Mouse (Mus musculus): ENCODE results near the gene Gm20388. TPM values are rescaled to one million over a fixed set of nuclear protein-coding genes. Genes with fewer than 3 reads are reported as not detected.
A peak's percentile ranks its signal among the peaks of the same experiment; 100 is the strongest.

Gm20388 gene
- polyA plus RNA-seq, 1 experiment from 2014 or later = 3.6 TPM

GRCm38 (mm10) chr8:120004705-120005381 lies 94.2 kb downstream of the Gm20388 start:
- Histone ChIP-seq H3K27me3 (replicated peaks; ENCODE audit: low read depth, poor library complexity, severe bottlenecking) (no peaks in the 10 kb centered on the region), H3K4me3 (no peak overlapping the region), H3K9me3 (no peaks in the 10 kb centered on the region), H3K27ac (replicated peaks) (peak overlapping the region; percentile 60; the same call in 1 of the 2 replicates), H3K36me3 (replicated peaks) (no peaks in the 10 kb centered on the region), H3K4me1 (peaks cover 58% of the 10 kb centered on the region)
- WGBS = 53% methylated on average over 2 of the region's 2 CpGs
- DNase-seq (ENCODE audit: low spot score) = no peak

GRCm38 (mm10) chr8:120006645-120007160 lies 96.1 kb downstream of the Gm20388 start:
- WGBS = 54% methylated on average over 9 of the region's 9 CpGs
- Histone ChIP-seq H3K36me3 (replicated peaks) (no peaks in the 10 kb centered on the region), H3K27ac (replicated peaks) (0 out of 2 replicates have a peak overlapping the region, but pooled peaks have one; percentile 12), H3K27me3 (replicated peaks; ENCODE audit: low read depth, poor library complexity, severe bottlenecking) (peaks cover 11% of the 10 kb centered on the region), H3K4me3 (no peak overlapping the region), H3K4me1 (peaks cover 50% of the 10 kb centered on the region), H3K9me3 (no peaks in the 10 kb centered on the region)
- peak; percentile 31 for DNase-seq (ENCODE audit: low spot score)

- DNase-seq (ENCODE audit: low spot score) = no peak
- Histone ChIP-seq H3K36me3 (replicated peaks) (no peaks in the 10 kb centered on the region), H3K4me1 (peaks cover 52% of the 10 kb centered on the region), H3K27ac (replicated peaks) (no peak overlapping the region), H3K9me3 (no peaks in the 10 kb centered on the region), H3K4me3 (no peak overlapping the region), H3K27me3 (replicated peaks; ENCODE audit: low read depth, poor library complexity, severe bottlenecking) (peaks cover 14% of the 10 kb centered on the region)
- 84% methylated on average over 9 of the region's 9 CpGs for WGBS
Observed at GRCm38 (mm10) chr8:120007178-120007577, 96.5 kb downstream of the Gm20388 start.

GRCm38 (mm10) chr8:120009284-120009683 lies 98.6 kb downstream of the Gm20388 start:
- 78% methylated on average over 6 of the region's 6 CpGs for WGBS
- H3K9me3 ChIP-seq = no peaks in the 10 kb centered on the region
- no peaks in the 10 kb centered on the region for H3K36me3 ChIP-seq (replicated peaks)
- peaks cover 51% of the 10 kb centered on the region for H3K4me1 ChIP-seq
- peaks cover 14% of the 10 kb centered on the region for H3K27me3 ChIP-seq (replicated peaks; ENCODE audit: low read depth, poor library complexity, severe bottlenecking)
- DNase-seq (ENCODE audit: low spot score) = no peak
- no peak overlapping the region for H3K4me3 ChIP-seq
- no peak overlapping the region for H3K27ac ChIP-seq (replicated peaks)

- H3K9me3 ChIP-seq = no peaks in the 10 kb centered on the region
- 0 out of 2 replicates have a peak, but pooled peaks cover 3% of the 10 kb centered on the region for H3K36me3 ChIP-seq (replicated peaks)
- peaks cover 36% of the 10 kb centered on the region for H3K4me1 ChIP-seq
- peaks cover 19% of the 10 kb centered on the region for H3K27me3 ChIP-seq (replicated peaks; ENCODE audit: low read depth, poor library complexity, severe bottlenecking)
- no peak overlapping the region for H3K27ac ChIP-seq (replicated peaks)
- WGBS = 84% methylated on average over 8 of the region's 8 CpGs
- DNase-seq (ENCODE audit: low spot score) = no peak
- H3K4me3 ChIP-seq = no peak overlapping the region
Observed at GRCm38 (mm10) chr8:120012491-120012890, 101.8 kb downstream of the Gm20388 start.

- DNase-seq (ENCODE audit: low spot score) = peak; percentile 49
- 0 out of 2 replicates have a peak, but pooled peaks cover 4% of the 10 kb centered on the region for H3K36me3 ChIP-seq (replicated peaks)
- peaks cover 19% of the 10 kb centered on the region for H3K27me3 ChIP-seq (replicated peaks; ENCODE audit: low read depth, poor library complexity, severe bottlenecking)
- H3K4me3 ChIP-seq = no peak overlapping the region
- 30% methylated on average over 9 of the region's 9 CpGs for WGBS
- H3K27ac ChIP-seq (replicated peaks) = peak overlapping the region; percentile 11; the same call in 1 of the 2 replicates
- peaks cover 36% of the 10 kb centered on the region for H3K4me1 ChIP-seq
- no peaks in the 10 kb centered on the region for H3K9me3 ChIP-seq
Observed at GRCm38 (mm10) chr8:120012927-120013326, 102.3 kb downstream of the Gm20388 start.

GRCm38 (mm10) chr8:120014267-120015023 lies 103.8 kb downstream of the Gm20388 start:
- H3K9me3 ChIP-seq = no peaks in the 10 kb centered on the region
- 50% methylated on average over 15 of the region's 15 CpGs for WGBS
- H3K36me3 ChIP-seq (replicated peaks) = 0 out of 2 replicates have a peak, but pooled peaks cover 4% of the 10 kb centered on the region
- peak overlapping the region; percentile 48 for H3K27ac ChIP-seq (replicated peaks)
- DNase-seq (ENCODE audit: low spot score) = no peak
- H3K27me3 ChIP-seq (replicated peaks; ENCODE audit: low read depth, poor library complexity, severe bottlenecking) = peaks cover 23% of the 10 kb centered on the region
- H3K4me1 ChIP-seq = peaks cover 43% of the 10 kb centered on the region
- H3K4me3 ChIP-seq = no peak overlapping the region

GRCm38 (mm10) chr8:120015916-120016315 lies 105.3 kb downstream of the Gm20388 start:
- Histone ChIP-seq H3K27me3 (replicated peaks; ENCODE audit: low read depth, poor library complexity, severe bottlenecking) (peaks cover 22% of the 10 kb centered on the region), H3K9me3 (no peaks in the 10 kb centered on the region), H3K36me3 (replicated peaks) (0 out of 2 replicates have a peak, but pooled peaks cover 4% of the 10 kb centered on the region), H3K27ac (replicated peaks) (no peak overlapping the region), H3K4me1 (peaks cover 46% of the 10 kb centered on the region), H3K4me3 (no peak overlapping the region)
- 89% methylated on average over 8 of the region's 8 CpGs for WGBS
- DNase-seq (ENCODE audit: low spot score) = no peak

- H3K27ac ChIP-seq (replicated peaks) = no peak overlapping the region
- DNase-seq (ENCODE audit: low spot score) = no peak
- peaks cover 51% of the 10 kb centered on the region for H3K4me1 ChIP-seq
- WGBS = 88% methylated on average over 7 of the region's 7 CpGs
- H3K36me3 ChIP-seq (replicated peaks) = 0 out of 2 replicates have a peak, but pooled peaks cover 4% of the 10 kb centered on the region
- H3K27me3 ChIP-seq (replicated peaks; ENCODE audit: low read depth, poor library complexity, severe bottlenecking) = peaks cover 19% of the 10 kb centered on the region
- no peak overlapping the region for H3K4me3 ChIP-seq
- H3K9me3 ChIP-seq = no peaks in the 10 kb centered on the region
Observed at GRCm38 (mm10) chr8:120016424-120016823, 105.8 kb downstream of the Gm20388 start.

- Histone ChIP-seq H3K27ac (replicated peaks) (no peak overlapping the region), H3K4me3 (no peak overlapping the region), H3K27me3 (replicated peaks; ENCODE audit: low read depth, poor library complexity, severe bottlenecking) (peaks cover 17% of the 10 kb centered on the region), H3K4me1 (peaks cover 52% of the 10 kb centered on the region), H3K36me3 (replicated peaks) (0 out of 2 replicates have a peak, but pooled peaks cover 4% of the 10 kb centered on the region), H3K9me3 (no peaks in the 10 kb centered on the region)
- DNase-seq (ENCODE audit: low spot score) = no peak
- WGBS = 90% methylated on average over 13 of the region's 13 CpGs
Observed at GRCm38 (mm10) chr8:120017349-120017748, 106.7 kb downstream of the Gm20388 start.

- H3K27me3 ChIP-seq (replicated peaks; ENCODE audit: low read depth, poor library complexity, severe bottlenecking) = peaks cover 17% of the 10 kb centered on the region
- no peak overlapping the region for H3K27ac ChIP-seq (replicated peaks)
Observed at GRCm38 (mm10) chr8:120017786-120018185, 107.1 kb downstream of the Gm20388 start.

GRCm38 (mm10) chr8:120018379-120018778 lies 107.7 kb downstream of the Gm20388 start:
- WGBS = 81% methylated on average over 6 of the region's 6 CpGs
- H3K27ac ChIP-seq (replicated peaks) = no peak overlapping the region; the same call in 1 of the 2 replicates
- no peak for DNase-seq (ENCODE audit: low spot score)
- 0 out of 2 replicates have a peak, but pooled peaks cover 4% of the 10 kb centered on the region for H3K36me3 ChIP-seq (replicated peaks)
- H3K27me3 ChIP-seq (replicated peaks; ENCODE audit: low read depth, poor library complexity, severe bottlenecking) = peaks cover 17% of the 10 kb centered on the region
- H3K4me1 ChIP-seq = peaks cover 45% of the 10 kb centered on the region
- H3K4me3 ChIP-seq = no peak overlapping the region
- H3K9me3 ChIP-seq = no peaks in the 10 kb centered on the region

More at GRCm38 (mm10) chr8:120017786-120018185, 107.1 kb downstream of the Gm20388 start:
- Histone ChIP-seq H3K4me1 (peaks cover 50% of the 10 kb centered on the region), H3K36me3 (replicated peaks) (0 out of 2 replicates have a peak, but pooled peaks cover 4% of the 10 kb centered on the region), H3K9me3 (no peaks in the 10 kb centered on the region), H3K4me3 (no peak overlapping the region)
- 95% methylated on average over 6 of the region's 6 CpGs for WGBS
- DNase-seq (ENCODE audit: low spot score) = no peak

Measured in embryonic facial prominence, embryonic 10.5 days (tissue).